Mouse (Mus musculus): ENCODE results near the gene Tmx4.

- peak; percentile 86 for TF ChIP-seq CTCF (IDR thresholded peaks at IDR 0.05)
- no peak for TF ChIP-seq POLR2A (IDR thresholded peaks at IDR 0.05; ENCODE audit: insufficient read depth, low read depth, low read length)
These were observed 37.5 kb upstream of the Tmx4 start for GRCm38 (mm10) chr2:134681271-134681961.

Data from heart, adult 2 months (tissue).